Mouse (Mus musculus) G1E (cell line): ENCODE results near the gene Irf4. TPM values are rescaled to one million over a fixed set of nuclear protein-coding genes. Genes with fewer than 3 reads are reported as not detected.

Experiments used
- ATAC-seq: 2 replicates; pipeline ENCODE4 v1.8.0; 2016; ENCODE audit warnings: mild to moderate bottlenecking; ENCODE audit not compliant: insufficient number of reproducible peaks, poor library complexity, low FRiP score, severe bottlenecking; ENCODE audit errors: extremely low read depth
- DNase-seq: peaks from one replicate; pipeline ENCODE4 v3.0.0; 2012; ENCODE audit warnings: low spot score
- H3K27me3 ChIP-seq: 2 replicates; pipeline ENCODE4 v1.6.1; 2012; ENCODE audit warnings: mild to moderate bottlenecking, low read length, inconsistent platforms; ENCODE audit not compliant: insufficient read depth
- H3K36me3 ChIP-seq: replicated peaks from 2 replicates; pipeline ENCODE3; 2012; ENCODE audit warnings: mild to moderate bottlenecking, inconsistent platforms
- H3K4me1 ChIP-seq: 2 replicates; pipeline ENCODE4 v1.6.1; 2012; ENCODE audit warnings: low read depth, low read length, inconsistent platforms, mixed read lengths; ENCODE audit not compliant: insufficient read depth
- H3K4me3 ChIP-seq: 2 replicates; pipeline ENCODE4 v1.5.1; 2012; ENCODE audit warnings: low read depth, mild to moderate bottlenecking, inconsistent platforms, low read length, moderate library complexity, mixed read lengths
- H3K9me3 ChIP-seq: replicated peaks from 2 replicates; pipeline ENCODE4 v1.6.1; 2012; ENCODE audit warnings: inconsistent platforms
- CTCF ChIP-seq: IDR thresholded peaks from 2 replicates; pipeline ENCODE4 v1.5.1; 2012; ENCODE audit warnings: low read depth, low read length, inconsistent platforms, mixed read lengths
- GATA1 ChIP-seq: IDR thresholded peaks from 2 replicates; pipeline ENCODE4 v1.6.1; 2012; ENCODE audit warnings: borderline replicate concordance, low read length, inconsistent platforms, mixed read lengths
- GATA2 ChIP-seq: IDR thresholded peaks from 2 replicates; pipeline ENCODE4 v1.6.1; 2012; ENCODE audit warnings: low read depth, low read length, inconsistent platforms, borderline replicate concordance
- POLR2AphosphoS5 ChIP-seq: IDR thresholded peaks from 2 replicates; pipeline ENCODE4 v1.6.1; 2012; ENCODE audit warnings: low read depth, low read length, inconsistent platforms; ENCODE audit not compliant: insufficient replicate concordance
- TAL1 ChIP-seq: conservative IDR thresholded peaks from 2 replicates; pipeline ENCODE4 v1.6.1; 2012; ENCODE audit warnings: low read depth, low read length, inconsistent platforms, mixed read lengths
- polyA plus RNA-seq: library from polyadenylated mRNA; stranded (reverse); fragments of >175 nt; gene quantifications from 2 replicates; pipeline ENCODE4 v1.2.3, GENCODE M21; 2012
- total RNA-seq, 2 experiments: library from RNA; stranded (forward) in 1 of 2; stranded (reverse) in 1 of 2; fragments of 200-1000 nt in 1 of 2; fragments of >200 nt in 1 of 2; fragmentation: Nextera tagmentation in 1 of 2; gene quantifications; 2 replicates each; pipeline ENCODE4 v1.2.3; 2014 to 2017

Gene Irf4
- total and polyA plus RNA-seq, 3 experiments: 0.05 TPM; not detected in 2

- no peak for DNase-seq
- no peak for ATAC-seq
- TF ChIP-seq GATA2 (no peak), CTCF (no peak), POLR2AphosphoS5 (no peak), GATA1 (no peak), TAL1 (no peak)
Measured at GRCm38 (mm10) chr13:30713621-30714020, 35.4 kb upstream of the Irf4 start.

GRCm38 (mm10) chr13:30714552-30714951, 34.5 kb upstream of the Irf4 start:
- Histone ChIP-seq H3K4me1 (no peaks in the 10 kb centered on the region), H3K9me3 (no peaks in the 10 kb centered on the region), H3K4me3 (no peak overlapping the region), H3K36me3 (no peaks in the 10 kb centered on the region), H3K27me3 (no peaks in the 10 kb centered on the region; the same call in 1 of the 2 replicates)
- TF ChIP-seq TAL1 (no peak), GATA2 (no peak), CTCF (no peak), GATA1 (no peak), POLR2AphosphoS5 (no peak)
- DNase-seq: no peak
- ATAC-seq: no peak

More at GRCm38 (mm10) chr13:30713621-30714020, 35.4 kb upstream of the Irf4 start:
- H3K27me3 ChIP-seq: peaks cover 2% of the 10 kb centered on the region
- no peak overlapping the region for H3K4me3 ChIP-seq
- H3K36me3 ChIP-seq: no peaks in the 10 kb centered on the region
- no peaks in the 10 kb centered on the region for H3K9me3 ChIP-seq
- H3K4me1 ChIP-seq: no peaks in the 10 kb centered on the region

- no peak for ATAC-seq
- H3K27me3 ChIP-seq: no peaks in the 10 kb centered on the region; the same call in 1 of the 2 replicates
- no peaks in the 10 kb centered on the region for H3K4me1 ChIP-seq
- no peak for TF ChIP-seq POLR2AphosphoS5
- no peak for TF ChIP-seq GATA2
- TF ChIP-seq CTCF: no peak
- TF ChIP-seq GATA1: no peak
- TF ChIP-seq TAL1: no peak
- DNase-seq: no peak
- H3K36me3 ChIP-seq: no peaks in the 10 kb centered on the region
- no peak overlapping the region for H3K4me3 ChIP-seq
- H3K9me3 ChIP-seq: no peaks in the 10 kb centered on the region
Measured at GRCm38 (mm10) chr13:30715060-30715459, 34.0 kb upstream of the Irf4 start.

- no peaks in the 10 kb centered on the region; the same call in 1 of the 2 replicates for H3K27me3 ChIP-seq
- H3K4me1 ChIP-seq: no peaks in the 10 kb centered on the region
- DNase-seq: no peak
- no peak overlapping the region for H3K4me3 ChIP-seq
- no peak for ATAC-seq
- H3K36me3 ChIP-seq: no peaks in the 10 kb centered on the region
- H3K9me3 ChIP-seq: no peaks in the 10 kb centered on the region
- TF ChIP-seq POLR2AphosphoS5 (no peak), CTCF (no peak), TAL1 (no peak), GATA2 (no peak), GATA1 (no peak)
Measured at GRCm38 (mm10) chr13:30715573-30715972, 33.5 kb upstream of the Irf4 start.

- no peaks in the 10 kb centered on the region for H3K36me3 ChIP-seq
- DNase-seq (no peak), ATAC-seq (no peak)
- no peaks in the 10 kb centered on the region for H3K9me3 ChIP-seq
- no peak overlapping the region for H3K4me3 ChIP-seq
- TF ChIP-seq TAL1: no peak
- TF ChIP-seq POLR2AphosphoS5: no peak
- no peak for TF ChIP-seq GATA1
- TF ChIP-seq CTCF: no peak
- no peak for TF ChIP-seq GATA2
- H3K27me3 ChIP-seq: peaks cover 3% of the 10 kb centered on the region
- H3K4me1 ChIP-seq: no peaks in the 10 kb centered on the region
Measured at GRCm38 (mm10) chr13:30716611-30717010, 32.4 kb upstream of the Irf4 start.

GRCm38 (mm10) chr13:30722601-30723000, 26.4 kb upstream of the Irf4 start:
- no peaks in the 10 kb centered on the region for H3K9me3 ChIP-seq
- no peak overlapping the region for H3K4me3 ChIP-seq
- ATAC-seq (no peak), DNase-seq (no peak)
- no peaks in the 10 kb centered on the region for H3K4me1 ChIP-seq
- TF ChIP-seq GATA1 (no peak), GATA2 (no peak), POLR2AphosphoS5 (no peak), CTCF (no peak), TAL1 (no peak)
- H3K36me3 ChIP-seq: no peaks in the 10 kb centered on the region
- H3K27me3 ChIP-seq: peaks cover 14% of the 10 kb centered on the region; the same call in 1 of the 2 replicates

- TF ChIP-seq TAL1 (no peak), POLR2AphosphoS5 (no peak), GATA1 (no peak), GATA2 (no peak), CTCF (no peak)
- H3K9me3 ChIP-seq: no peaks in the 10 kb centered on the region
- H3K4me3 ChIP-seq: no peak overlapping the region
- H3K27me3 ChIP-seq: peaks cover 16% of the 10 kb centered on the region; the same call in 1 of the 2 replicates
- no peaks in the 10 kb centered on the region for H3K36me3 ChIP-seq
- H3K4me1 ChIP-seq: no peaks in the 10 kb centered on the region
- DNase-seq: no peak
- ATAC-seq: no peak
Measured at GRCm38 (mm10) chr13:30723258-30723657, 25.8 kb upstream of the Irf4 start.
